Mouse (Mus musculus) heart, embryonic 12.5 days (tissue): ENCODE results near the gene Pdcd7. TPM values are rescaled to one million over a fixed set of nuclear protein-coding genes. Genes with fewer than 3 reads are reported as not detected.

Source experiments
- ATAC-seq: fragments of 200-750 bp; cut with Nextera tagmentation; 2 replicates; pipeline ENCODE4 v1.8.0; 2017; ENCODE audit warnings: moderate TSS enrichment, moderate library complexity; ENCODE audit not compliant: insufficient number of reproducible peaks, low FRiP score
- H3K27ac ChIP-seq: fragments of 300-500 bp; sonication (generic); 2 replicates; pipeline ENCODE4 v1.5.1; 2016; ENCODE audit warnings: mild to moderate bottlenecking, moderate library complexity; ENCODE audit not compliant: poor library complexity, severe bottlenecking
- H3K27me3 ChIP-seq: fragments of 300-500 bp; sonication (generic); replicated peaks from 2 replicates; pipeline ENCODE4 v1.6.1; 2016; ENCODE audit warnings: mild to moderate bottlenecking, moderate library complexity
- H3K36me3 ChIP-seq: fragments of 300-500 bp; sonication (generic); 2 replicates; pipeline ENCODE4 v1.6.1; 2016; ENCODE audit warnings: mild to moderate bottlenecking, moderate library complexity
- H3K4me1 ChIP-seq: fragments of 300-500 bp; sonication (generic); replicated peaks from 2 replicates; pipeline ENCODE4 v1.6.1; 2016; ENCODE audit warnings: mild to moderate bottlenecking
- H3K4me2 ChIP-seq: fragments of 300-500 bp; sonication (generic); 2 replicates; pipeline ENCODE4 v1.6.1; 2016; ENCODE audit warnings: mild to moderate bottlenecking, moderate library complexity
- H3K4me3 ChIP-seq: fragments of 300-500 bp; sonication (generic); 2 replicates; pipeline ENCODE4 v1.5.1; 2016; ENCODE audit warnings: mild to moderate bottlenecking
- H3K9ac ChIP-seq: fragments of 300-500 bp; sonication (generic); 2 replicates; pipeline ENCODE4 v1.6.1; 2016; ENCODE audit warnings: mild to moderate bottlenecking, moderate library complexity
- H3K9me3 ChIP-seq: fragments of 300-500 bp; sonication (generic); replicated peaks from 2 replicates; pipeline ENCODE4 v1.6.1; 2016; ENCODE audit warnings: mild to moderate bottlenecking, moderate library complexity
- WGBS: fragments of 180-500 bp; shearing (Covaris S2); methylation state at CpG from one replicate; pipeline ENCODE4 v1.1.7; 2016; 5-methylcytosine and 5-hydroxymethylcytosine counted together
- polyA plus RNA-seq: library from polyadenylated mRNA; unstranded; fragments of >200 nt; fragmentation: Nextera tagmentation; extraction: Ambion mirVana; gene quantifications from 2 replicates; pipeline ENCODE4 v1.2.1, GENCODE M21; 2016

Pdcd7 gene
- polyA plus RNA-seq, 1 experiment from 2014 or later: 9.9 TPM

- H3K4me3 ChIP-seq: no peak overlapping the region
- 93% methylated on average over 2 of the region's 2 CpGs for WGBS
- H3K4me1 ChIP-seq: peaks cover 8% of the 10 kb centered on the region
- no peak overlapping the region for H3K9ac ChIP-seq
- H3K9me3 ChIP-seq: no peaks in the 10 kb centered on the region
- H3K27ac ChIP-seq: no peak overlapping the region
- H3K27me3 ChIP-seq: no peaks in the 10 kb centered on the region
- H3K36me3 ChIP-seq: peaks cover 67% of the 10 kb centered on the region
- ATAC-seq: no peak
- no peak overlapping the region for H3K4me2 ChIP-seq
Observed at GRCm38 (mm10) chr9:65356971-65357370, 11.1 kb downstream of the Pdcd7 start.

GRCm38 (mm10) chr9:65358956-65359480 lies 13.1 kb downstream of the Pdcd7 start:
- Histone ChIP-seq H3K27ac (peak overlapping the region; percentile 74), H3K9me3 (no peaks in the 10 kb centered on the region), H3K27me3 (no peaks in the 10 kb centered on the region), H3K9ac (0 out of 2 replicates have a peak overlapping the region, but pooled peaks have one; percentile 33), H3K4me2 (no peak overlapping the region), H3K4me1 (peaks cover 16% of the 10 kb centered on the region), H3K36me3 (peaks cover 67% of the 10 kb centered on the region), H3K4me3 (no peak overlapping the region)
- ATAC-seq: no peak
- WGBS: 54% methylated on average over 1 of the region's 1 CpGs

GRCm38 (mm10) chr9:65360641-65361448 lies 14.9 kb downstream of the Pdcd7 start, which contains the start of gene Ubap1l:
TSS of gene Ubap1l (plus strand) at chr9:65361041.
- Histone ChIP-seq H3K27me3 (no peaks in the 10 kb centered on the region), H3K4me1 (peaks cover 21% of the 10 kb centered on the region), H3K9me3 (no peaks in the 10 kb centered on the region), H3K27ac (no peak within 1 kb of the TSS), H3K36me3 (peaks cover 59% of the 10 kb centered on the region), H3K4me3 (no peak within 1 kb of the TSS), H3K4me2 (no peak within 1 kb of the TSS), H3K9ac (no peak within 1 kb of the TSS)
- ATAC-seq: no peak
- WGBS: 84% methylated on average over 16 of the region's 16 CpGs

GRCm38 (mm10) chr9:65363684-65364083 lies 17.8 kb downstream of the Pdcd7 start:
- ATAC-seq: no peak
- Histone ChIP-seq H3K4me2 (peak overlapping the region; percentile 15; the same call in 1 of the 2 replicates), H3K9me3 (no peaks in the 10 kb centered on the region), H3K9ac (no peak overlapping the region), H3K27ac (0 out of 2 replicates have a peak overlapping the region, but pooled peaks have one; percentile 12), H3K4me3 (no peak overlapping the region), H3K27me3 (no peaks in the 10 kb centered on the region), H3K4me1 (peaks cover 18% of the 10 kb centered on the region), H3K36me3 (peaks cover 41% of the 10 kb centered on the region)
- WGBS: 50% methylated on average over 9 of the region's 9 CpGs

GRCm38 (mm10) chr9:65365721-65366120 lies 19.8 kb downstream of the Pdcd7 start:
- Histone ChIP-seq H3K4me2 (no peak overlapping the region), H3K4me1 (peaks cover 13% of the 10 kb centered on the region), H3K36me3 (peaks cover 25% of the 10 kb centered on the region), H3K9ac (no peak overlapping the region), H3K27ac (no peak overlapping the region), H3K4me3 (no peak overlapping the region), H3K9me3 (no peaks in the 10 kb centered on the region), H3K27me3 (no peaks in the 10 kb centered on the region)
- no peak for ATAC-seq
- 88% methylated on average over 7 of the region's 7 CpGs for WGBS

GRCm38 (mm10) chr9:65371756-65372155 lies 25.9 kb downstream of the Pdcd7 start:
- H3K27ac ChIP-seq: no peak overlapping the region
- WGBS: 79% methylated on average over 24 of the region's 24 CpGs
- H3K4me2 ChIP-seq: no peak overlapping the region
- peaks cover 6% of the 10 kb centered on the region; the same call in 1 of the 2 replicates for H3K4me1 ChIP-seq
- H3K27me3 ChIP-seq: no peaks in the 10 kb centered on the region
- no peaks in the 10 kb centered on the region for H3K9me3 ChIP-seq
- H3K9ac ChIP-seq: no peak overlapping the region
- H3K36me3 ChIP-seq: peaks cover 8% of the 10 kb centered on the region
- no peak for ATAC-seq
- H3K4me3 ChIP-seq: no peak overlapping the region

- 69% methylated on average over 4 of the region's 4 CpGs for WGBS
- no peak overlapping the region for H3K27ac ChIP-seq
- H3K9me3 ChIP-seq: no peaks in the 10 kb centered on the region
- H3K36me3 ChIP-seq: peaks cover 15% of the 10 kb centered on the region
- no peak overlapping the region for H3K4me3 ChIP-seq
- no peak overlapping the region for H3K9ac ChIP-seq
- no peaks in the 10 kb centered on the region for H3K27me3 ChIP-seq
- H3K4me2 ChIP-seq: no peak overlapping the region
- ATAC-seq: no peak
- peaks cover 6% of the 10 kb centered on the region; the same call in 1 of the 2 replicates for H3K4me1 ChIP-seq
Observed at GRCm38 (mm10) chr9:65372449-65372848, 26.5 kb downstream of the Pdcd7 start.

- Histone ChIP-seq H3K27me3 (no peaks in the 10 kb centered on the region), H3K4me1 (peaks cover 6% of the 10 kb centered on the region; the same call in 1 of the 2 replicates), H3K4me2 (no peak overlapping the region), H3K36me3 (peaks cover 19% of the 10 kb centered on the region), H3K9me3 (no peaks in the 10 kb centered on the region), H3K4me3 (no peak overlapping the region), H3K27ac (no peak overlapping the region), H3K9ac (no peak overlapping the region)
- 60% methylated on average over 5 of the region's 5 CpGs for WGBS
- no peak for ATAC-seq
Observed at GRCm38 (mm10) chr9:65374468-65375162, 28.7 kb downstream of the Pdcd7 start.

- H3K4me3 ChIP-seq: no peak overlapping the region
- no peak overlapping the region for H3K9ac ChIP-seq
- ATAC-seq: no peak
- H3K4me1 ChIP-seq: peaks cover 6% of the 10 kb centered on the region; the same call in 1 of the 2 replicates
- H3K9me3 ChIP-seq: no peaks in the 10 kb centered on the region
- peaks cover 19% of the 10 kb centered on the region for H3K36me3 ChIP-seq
- no peaks in the 10 kb centered on the region for H3K27me3 ChIP-seq
- no peak overlapping the region for H3K27ac ChIP-seq
- WGBS: 82% methylated on average over 9 of the region's 9 CpGs
- H3K4me2 ChIP-seq: no peak overlapping the region
Observed at GRCm38 (mm10) chr9:65375163-65375934, 29.4 kb downstream of the Pdcd7 start.

- Histone ChIP-seq H3K4me2 (no peak overlapping the region), H3K27ac (no peak overlapping the region), H3K36me3 (peaks cover 16% of the 10 kb centered on the region), H3K4me3 (no peak overlapping the region), H3K9ac (no peak overlapping the region), H3K9me3 (no peaks in the 10 kb centered on the region), H3K27me3 (no peaks in the 10 kb centered on the region), H3K4me1 (peaks cover 17% of the 10 kb centered on the region)
- WGBS: 70% methylated on average over 4 of the region's 4 CpGs
- no peak for ATAC-seq
Observed at GRCm38 (mm10) chr9:65381017-65381590, 35.2 kb downstream of the Pdcd7 start.
